Mouse (Mus musculus) embryonic facial prominence, embryonic 13.5 days (tissue): ENCODE data around the gene Etl4. TPM values are rescaled to one million over a fixed set of nuclear protein-coding genes. Genes with fewer than 3 reads are reported as not detected.

Experiments
- ATAC-seq: fragments of 200-750 bp; cut with Nextera tagmentation; 2 replicates; pipeline ENCODE4 v1.8.0; 2017; ENCODE audit warnings: low read depth; ENCODE audit not compliant: insufficient number of reproducible peaks, insufficient read depth, low FRiP score, low TSS enrichment
- H3K27ac ChIP-seq: fragments of 300-500 bp; sonication (generic); 2 replicates; pipeline ENCODE4 v1.5.1; 2015; ENCODE audit warnings: moderate library complexity, mild to moderate bottlenecking, inconsistent platforms
- H3K27me3 ChIP-seq: fragments of 300-500 bp; sonication (generic); 2 replicates; pipeline ENCODE4 v1.6.1; 2015; ENCODE audit warnings: mild to moderate bottlenecking, inconsistent platforms
- H3K36me3 ChIP-seq: fragments of 300-500 bp; sonication (generic); 2 replicates; pipeline ENCODE4 v1.6.1; 2015; ENCODE audit warnings: mild to moderate bottlenecking, inconsistent platforms
- H3K4me1 ChIP-seq: fragments of 300-500 bp; sonication (generic); 2 replicates; pipeline ENCODE4 v1.6.1; 2015; ENCODE audit warnings: inconsistent platforms
- H3K4me2 ChIP-seq: fragments of 300-500 bp; sonication (generic); 2 replicates; pipeline ENCODE4 v1.6.1; 2015; ENCODE audit warnings: moderate library complexity, mild to moderate bottlenecking, inconsistent platforms
- H3K4me3 ChIP-seq: fragments of 300-500 bp; sonication (generic); 2 replicates; pipeline ENCODE4 v1.5.1; 2015; ENCODE audit warnings: mild to moderate bottlenecking, inconsistent platforms
- H3K9ac ChIP-seq: fragments of 300-500 bp; sonication (generic); 2 replicates; pipeline ENCODE4 v1.6.1; 2015; ENCODE audit warnings: mild to moderate bottlenecking, inconsistent platforms
- H3K9me3 ChIP-seq: fragments of 300-500 bp; sonication (generic); 2 replicates; pipeline ENCODE4 v1.6.1; 2016; ENCODE audit warnings: inconsistent platforms
- WGBS: fragments of 180-500 bp; shearing (Covaris S2); methylation state at CpG from one replicate; pipeline ENCODE4 v1.1.7; 2015; ENCODE audit warnings: mixed read lengths; 5-methylcytosine and 5-hydroxymethylcytosine counted together
- polyA plus RNA-seq: library from polyadenylated mRNA; unstranded; fragments of >200 nt; fragmentation: Nextera tagmentation; extraction: Ambion mirVana; gene quantifications from 2 replicates; pipeline ENCODE4 v1.2.1, GENCODE M21; 2015

The Etl4 gene
- polyA plus RNA-seq, 1 experiment from 2014 or later, result 33.3 TPM

DNA sequence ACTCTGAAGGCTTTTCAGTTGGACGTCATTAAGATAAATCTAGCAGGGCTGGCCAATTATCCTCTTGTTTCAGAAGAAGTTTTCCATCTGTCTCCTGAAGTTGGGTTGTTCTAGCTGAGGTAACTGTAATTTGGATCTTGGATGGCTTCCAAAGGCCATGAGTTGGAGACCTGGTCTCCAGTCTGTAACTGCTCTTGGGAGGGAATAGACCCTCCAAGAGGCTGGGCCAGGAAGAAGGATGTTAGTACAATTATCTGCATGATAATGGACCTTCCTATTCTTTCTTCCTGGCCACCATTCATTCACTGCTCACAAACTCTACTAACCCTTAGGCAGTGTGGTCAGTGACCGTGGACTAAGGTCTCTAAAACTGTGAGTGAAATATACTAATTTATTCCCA is 684.5 kb downstream of the Etl4 start:
- no peak for ATAC-seq
- no peak overlapping the region for H3K27ac ChIP-seq
- H3K4me2 ChIP-seq, result no peak overlapping the region
- no peak overlapping the region for H3K4me3 ChIP-seq
- WGBS, result 77% methylated on average over 2 of the region's 2 CpGs
- H3K27me3 ChIP-seq, result no peaks in the 10 kb centered on the region
- H3K36me3 ChIP-seq, result no peaks in the 10 kb centered on the region
- no peak overlapping the region for H3K9ac ChIP-seq
- H3K4me1 ChIP-seq, result no peaks in the 10 kb centered on the region
- H3K9me3 ChIP-seq, result no peaks in the 10 kb centered on the region

DNA sequence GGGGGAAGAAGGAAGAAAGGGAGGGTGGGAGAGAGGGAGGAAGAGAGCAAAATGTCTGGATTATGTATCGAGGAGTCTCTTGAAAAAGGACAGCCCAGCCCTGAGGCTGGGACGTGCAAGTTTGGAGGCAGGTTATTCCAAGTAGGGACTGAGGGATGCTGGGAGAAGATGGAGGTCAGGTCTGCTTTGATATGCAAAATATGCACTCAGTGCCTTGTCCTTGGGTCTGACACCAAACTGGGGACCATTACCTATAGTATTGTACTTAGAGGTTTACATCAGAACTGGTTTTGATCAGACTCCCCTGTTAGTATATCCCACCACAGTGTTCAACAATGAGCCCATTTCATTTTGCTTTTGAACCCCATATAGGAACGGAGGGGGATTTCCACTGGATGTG is 685.4 kb downstream of the Etl4 start:
- H3K9me3 ChIP-seq, result no peaks in the 10 kb centered on the region
- ATAC-seq, result no peak
- H3K4me2 ChIP-seq, result no peak overlapping the region
- H3K9ac ChIP-seq, result no peak overlapping the region
- 52% methylated on average over 3 of the region's 3 CpGs for WGBS
- H3K27ac ChIP-seq, result no peak overlapping the region
- H3K36me3 ChIP-seq, result no peaks in the 10 kb centered on the region
- no peaks in the 10 kb centered on the region for H3K27me3 ChIP-seq
- H3K4me3 ChIP-seq, result no peak overlapping the region
- no peaks in the 10 kb centered on the region for H3K4me1 ChIP-seq

DNA sequence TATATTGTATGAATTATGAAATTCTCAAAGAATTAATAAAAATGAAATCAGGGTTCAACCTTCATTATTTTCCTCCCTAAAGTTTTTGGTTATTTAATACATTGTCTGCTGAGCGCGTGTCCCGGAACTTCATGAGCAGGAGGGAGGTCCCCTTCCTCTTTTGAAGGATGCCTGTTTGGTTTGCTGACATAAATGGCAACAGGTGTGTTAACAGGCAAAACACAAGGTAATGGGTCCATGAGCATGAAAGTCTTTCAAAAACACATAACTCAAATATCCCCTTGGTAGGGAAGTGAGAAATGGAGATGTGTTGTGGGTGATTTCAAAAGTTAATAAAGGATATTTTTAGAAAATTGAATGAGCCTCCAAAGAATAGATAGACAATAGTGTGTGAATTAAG is 687.0 kb downstream of the Etl4 start:
- Histone ChIP-seq H3K4me3 (no peak overlapping the region), H3K27me3 (no peaks in the 10 kb centered on the region), H3K36me3 (no peaks in the 10 kb centered on the region), H3K4me2 (no peak overlapping the region), H3K4me1 (no peaks in the 10 kb centered on the region), H3K9ac (no peak overlapping the region), H3K9me3 (no peaks in the 10 kb centered on the region), H3K27ac (no peak overlapping the region)
- no peak for ATAC-seq
- 91% methylated on average over 3 of the region's 3 CpGs for WGBS

DNA sequence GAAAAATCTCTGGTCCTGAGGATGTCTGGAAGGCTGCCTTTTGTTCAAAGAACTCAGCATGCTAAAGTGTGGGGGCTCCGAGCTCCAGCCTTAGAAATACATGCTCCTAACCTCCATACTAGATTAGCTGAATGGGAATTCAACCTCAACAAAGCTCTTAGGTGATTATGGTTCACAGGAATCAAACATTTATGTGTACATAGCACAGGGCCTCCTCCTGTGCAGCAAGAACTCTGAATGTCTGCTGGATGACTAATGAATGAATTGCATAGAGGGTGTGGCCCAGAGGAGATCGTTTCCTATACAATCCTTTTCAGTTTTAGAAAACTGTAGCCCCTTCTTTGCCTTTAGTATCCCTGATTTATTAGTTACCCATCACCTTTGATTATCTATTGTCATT is 687.6 kb downstream of the Etl4 start:
- no peaks in the 10 kb centered on the region for H3K27me3 ChIP-seq
- H3K9me3 ChIP-seq, result no peaks in the 10 kb centered on the region
- H3K36me3 ChIP-seq, result no peaks in the 10 kb centered on the region
- no peak overlapping the region for H3K4me2 ChIP-seq
- H3K9ac ChIP-seq, result no peak overlapping the region
- no peaks in the 10 kb centered on the region for H3K4me1 ChIP-seq
- WGBS, result 63% methylated on average over 2 of the region's 2 CpGs
- no peak overlapping the region for H3K27ac ChIP-seq
- no peak overlapping the region for H3K4me3 ChIP-seq
- no peak for ATAC-seq

DNA sequence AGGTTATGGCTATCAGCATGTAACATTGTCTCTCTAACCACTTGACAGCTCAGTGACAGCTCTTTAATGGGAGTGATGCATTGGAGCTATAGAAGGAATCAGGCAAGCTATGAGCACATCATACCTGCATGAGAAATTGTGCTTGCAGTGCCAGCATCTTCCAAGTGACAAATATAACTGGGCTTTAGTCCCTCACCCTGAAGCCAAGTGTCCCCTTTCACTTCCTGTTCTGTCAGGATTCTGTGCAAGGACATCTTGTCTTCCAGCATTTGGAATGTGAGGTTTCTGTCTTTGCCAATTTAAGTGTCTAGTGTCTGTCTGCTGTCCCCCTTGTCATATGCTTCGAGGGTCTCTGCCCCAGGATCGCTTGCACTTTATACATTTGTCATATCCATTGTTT is 693.1 kb downstream of the Etl4 start:
- H3K27ac ChIP-seq, result no peak overlapping the region
- peaks cover 12% of the 10 kb centered on the region for H3K4me1 ChIP-seq
- no peaks in the 10 kb centered on the region for H3K27me3 ChIP-seq
- H3K4me3 ChIP-seq, result no peak overlapping the region
- no peak overlapping the region for H3K9ac ChIP-seq
- H3K4me2 ChIP-seq, result no peak overlapping the region
- no peaks in the 10 kb centered on the region for H3K9me3 ChIP-seq
- ATAC-seq, result no peak
- no peaks in the 10 kb centered on the region for H3K36me3 ChIP-seq
- WGBS, result 78% methylated on average over 2 of the region's 2 CpGs

DNA sequence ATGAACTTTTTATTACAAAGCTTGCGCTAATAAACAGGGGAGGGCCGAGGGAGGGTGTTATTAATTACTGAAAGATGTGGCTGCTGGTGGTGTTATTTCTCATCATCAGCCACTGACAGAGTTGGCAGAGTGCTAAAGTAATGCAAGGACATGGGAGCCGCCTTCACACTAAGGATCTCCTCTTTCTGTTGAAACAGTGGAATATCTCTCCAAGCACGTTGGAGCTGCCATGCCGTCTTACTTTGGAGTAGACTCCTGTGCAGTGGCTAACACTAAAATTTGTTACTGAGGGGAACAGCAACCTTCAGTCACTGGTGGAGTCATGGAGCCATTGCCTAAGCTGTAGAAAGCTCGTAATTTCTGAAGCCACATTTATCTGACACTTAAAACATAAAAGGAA is 694.0 kb downstream of the Etl4 start:
- no peak for ATAC-seq

DNA sequence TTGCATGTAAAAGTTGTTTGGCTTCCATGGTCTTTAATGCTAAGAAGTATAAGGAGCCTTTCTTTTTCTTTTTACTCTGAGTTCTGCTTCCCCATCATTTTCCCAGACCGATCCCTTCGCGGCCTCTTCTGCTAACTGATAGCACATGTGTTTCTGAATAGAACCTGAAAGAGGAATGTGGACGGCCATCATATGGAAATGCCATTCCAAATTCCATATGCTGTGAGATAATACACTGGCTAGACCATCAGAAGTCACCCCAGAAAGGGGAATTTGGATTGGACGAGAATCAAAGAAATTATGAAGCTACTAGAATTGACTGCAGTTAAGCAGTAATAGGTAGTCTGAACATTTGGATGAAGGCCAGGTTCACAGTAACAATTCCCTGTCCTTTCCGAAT is 694.4 kb downstream of the Etl4 start:
- H3K4me2 ChIP-seq, result no peak overlapping the region
- no peak overlapping the region for H3K4me3 ChIP-seq
- 32% methylated on average over 6 of the region's 6 CpGs for WGBS
- H3K27me3 ChIP-seq, result no peaks in the 10 kb centered on the region
- no peaks in the 10 kb centered on the region for H3K9me3 ChIP-seq
- peak overlapping the region; percentile 11; the same call in 1 of the 2 replicates for H3K27ac ChIP-seq
- no peak for ATAC-seq
- H3K4me1 ChIP-seq, result peaks cover 12% of the 10 kb centered on the region
- no peaks in the 10 kb centered on the region for H3K36me3 ChIP-seq
- no peak overlapping the region for H3K9ac ChIP-seq

More for the DNA sequence above, 694.0 kb downstream of the Etl4 start:
- peaks cover 12% of the 10 kb centered on the region for H3K4me1 ChIP-seq
- no peak overlapping the region for H3K4me3 ChIP-seq
- H3K9ac ChIP-seq, result no peak overlapping the region
- H3K9me3 ChIP-seq, result no peaks in the 10 kb centered on the region
- H3K36me3 ChIP-seq, result no peaks in the 10 kb centered on the region
- H3K4me2 ChIP-seq, result no peak overlapping the region
- no peaks in the 10 kb centered on the region for H3K27me3 ChIP-seq
- H3K27ac ChIP-seq, result peak overlapping the region; percentile 11; the same call in 1 of the 2 replicates
- 67% methylated on average over 6 of the region's 6 CpGs for WGBS

DNA sequence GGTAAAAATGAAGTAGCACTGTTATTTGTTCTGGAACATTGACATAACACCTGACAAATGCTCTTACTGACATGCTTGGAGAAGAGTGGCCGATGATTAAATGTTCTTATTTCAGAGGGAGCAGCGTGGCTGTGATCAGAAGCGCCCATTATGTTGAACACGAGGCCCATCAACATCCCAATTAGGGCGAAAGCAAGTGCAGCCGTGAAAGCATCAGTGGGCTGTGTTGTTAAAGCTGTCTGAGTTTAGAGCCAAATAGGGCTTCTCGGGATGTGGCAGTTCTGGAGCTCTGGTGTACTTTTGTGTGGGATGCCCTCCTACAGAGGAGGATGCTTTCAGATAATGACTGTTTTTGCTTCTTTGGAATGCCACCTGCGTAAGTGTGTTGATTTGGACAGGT is 699.6 kb downstream of the Etl4 start:
- WGBS, result 72% methylated on average over 8 of the region's 8 CpGs
- no peak for ATAC-seq
- H3K4me3 ChIP-seq, result no peak overlapping the region
- no peaks in the 10 kb centered on the region for H3K9me3 ChIP-seq
- peaks cover under 1% of the 10 kb centered on the region; the same call in 1 of the 2 replicates for H3K4me1 ChIP-seq
- H3K27me3 ChIP-seq, result no peaks in the 10 kb centered on the region
- H3K36me3 ChIP-seq, result no peaks in the 10 kb centered on the region
- H3K4me2 ChIP-seq, result no peak overlapping the region
- H3K27ac ChIP-seq, result no peak overlapping the region
- no peak overlapping the region for H3K9ac ChIP-seq

DNA sequence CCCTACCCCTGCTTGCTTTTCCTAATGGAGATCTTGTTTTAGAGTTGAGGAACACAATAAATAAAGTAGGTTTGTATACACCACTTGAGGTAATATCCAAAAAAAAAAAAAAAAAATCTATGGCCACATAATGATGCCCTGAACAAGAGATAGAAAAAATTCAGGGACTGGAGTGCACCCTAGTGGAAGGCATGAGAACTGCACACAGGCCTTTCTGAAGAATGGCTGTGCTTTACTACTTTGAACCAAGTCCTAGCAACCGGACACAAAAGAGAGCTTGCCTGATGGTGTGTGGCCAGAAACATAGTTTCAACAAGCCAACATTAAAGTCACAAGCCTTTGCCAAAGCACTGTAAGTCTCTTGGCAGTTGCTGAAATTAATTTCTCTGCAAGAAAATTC is 706.4 kb downstream of the Etl4 start:
- ATAC-seq, result no peak
- Histone ChIP-seq H3K4me2 (no peak overlapping the region), H3K9ac (no peak overlapping the region), H3K36me3 (no peaks in the 10 kb centered on the region), H3K4me1 (no peaks in the 10 kb centered on the region), H3K9me3 (no peaks in the 10 kb centered on the region), H3K27ac (no peak overlapping the region), H3K4me3 (no peak overlapping the region), H3K27me3 (no peaks in the 10 kb centered on the region)
- WGBS, result 88% methylated on average over 1 of the region's 1 CpGs

DNA sequence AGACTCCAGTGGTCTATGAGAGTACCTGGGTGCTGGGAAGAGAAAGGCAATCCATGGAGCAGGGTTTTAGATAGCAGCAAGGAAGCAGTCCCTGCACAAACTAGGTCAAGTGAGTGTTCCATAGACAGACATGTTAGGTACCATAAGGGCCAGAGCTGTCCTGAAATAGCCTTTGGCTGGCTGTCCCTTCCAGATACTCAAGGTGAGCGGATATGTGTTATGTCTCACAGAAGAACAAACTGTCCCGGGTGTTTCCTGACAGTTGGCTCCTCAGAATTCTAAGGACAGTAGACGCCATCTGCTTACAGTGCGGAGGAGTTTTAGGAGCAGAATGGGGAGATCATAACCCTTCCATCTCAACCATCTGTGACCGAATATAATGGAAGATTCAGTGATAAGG is 708.8 kb downstream of the Etl4 start:
- no peaks in the 10 kb centered on the region for H3K9me3 ChIP-seq
- no peak for ATAC-seq
- H3K36me3 ChIP-seq, result no peaks in the 10 kb centered on the region
- 92% methylated on average over 5 of the region's 5 CpGs for whole genome bisulfite sequencing
- H3K4me2 ChIP-seq, result no peak overlapping the region
- H3K27me3 ChIP-seq, result no peaks in the 10 kb centered on the region
- no peak overlapping the region for H3K9ac ChIP-seq
- H3K27ac ChIP-seq, result no peak overlapping the region
- H3K4me3 ChIP-seq, result no peak overlapping the region
- H3K4me1 ChIP-seq, result no peaks in the 10 kb centered on the region

DNA sequence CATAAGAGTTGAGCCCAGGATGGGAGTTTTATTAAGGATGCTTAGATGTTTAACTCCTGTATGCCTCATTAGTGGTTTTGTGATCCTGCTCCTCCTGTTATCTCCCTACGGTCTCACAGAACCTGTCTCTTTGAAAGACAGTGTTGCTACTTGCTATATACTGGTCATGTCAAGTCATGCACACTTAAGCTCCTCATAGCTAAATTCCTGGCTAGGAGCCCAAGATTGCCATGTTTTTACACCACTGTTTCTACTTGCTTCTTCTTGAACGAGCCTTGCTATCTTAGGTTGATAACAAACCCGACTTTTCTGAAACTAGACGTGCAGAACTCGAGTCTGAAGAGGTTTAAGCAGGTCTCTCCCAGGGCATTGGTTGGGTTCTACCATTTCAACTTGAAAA is 710.3 kb downstream of the Etl4 start:
- no peaks in the 10 kb centered on the region for H3K36me3 ChIP-seq
- H3K27me3 ChIP-seq, result no peaks in the 10 kb centered on the region
- no peak overlapping the region for H3K9ac ChIP-seq
- no peak for ATAC-seq
- WGBS, result 71% methylated on average over 5 of the region's 5 CpGs
- no peak overlapping the region for H3K4me2 ChIP-seq
- no peak overlapping the region for H3K4me3 ChIP-seq
- H3K27ac ChIP-seq, result no peak overlapping the region
- no peaks in the 10 kb centered on the region for H3K9me3 ChIP-seq
- no peaks in the 10 kb centered on the region for H3K4me1 ChIP-seq

DNA sequence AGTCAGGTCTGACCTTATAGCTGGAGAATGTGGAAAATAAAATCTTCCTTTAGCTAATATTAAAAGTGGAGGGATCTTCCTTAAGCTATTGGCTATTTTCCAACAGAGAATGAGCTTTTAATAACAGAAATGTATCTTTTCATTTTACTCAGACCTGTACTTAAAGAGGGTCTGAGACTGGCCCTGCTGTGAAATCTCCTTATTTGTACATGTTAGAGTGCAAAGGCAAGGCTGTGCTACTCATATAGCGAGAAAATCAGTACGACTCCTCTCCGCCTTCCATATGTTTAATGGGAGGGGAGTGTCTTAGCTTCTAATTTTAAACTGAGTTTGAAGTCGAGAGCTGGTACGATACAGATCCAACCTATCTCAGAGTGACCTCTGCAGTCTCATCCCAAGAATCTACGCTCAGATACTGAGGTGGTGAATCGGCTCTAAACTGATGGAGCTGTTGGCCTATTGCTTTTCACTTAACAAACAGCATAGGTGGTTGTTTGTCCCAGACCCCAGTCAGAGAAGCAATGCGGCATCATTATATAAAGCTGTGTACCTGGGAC is 719.7 kb downstream of the Etl4 start:
- Histone ChIP-seq H3K4me1 (peaks cover 12% of the 10 kb centered on the region; the same call in 1 of the 2 replicates), H3K9me3 (no peaks in the 10 kb centered on the region), H3K4me3 (no peak overlapping the region), H3K9ac (no peak overlapping the region), H3K27me3 (no peaks in the 10 kb centered on the region), H3K36me3 (no peaks in the 10 kb centered on the region), H3K4me2 (no peak overlapping the region), H3K27ac (peak overlapping the region; percentile 28)
- 76% methylated on average over 8 of the region's 8 CpGs for WGBS
- no peak for ATAC-seq

DNA sequence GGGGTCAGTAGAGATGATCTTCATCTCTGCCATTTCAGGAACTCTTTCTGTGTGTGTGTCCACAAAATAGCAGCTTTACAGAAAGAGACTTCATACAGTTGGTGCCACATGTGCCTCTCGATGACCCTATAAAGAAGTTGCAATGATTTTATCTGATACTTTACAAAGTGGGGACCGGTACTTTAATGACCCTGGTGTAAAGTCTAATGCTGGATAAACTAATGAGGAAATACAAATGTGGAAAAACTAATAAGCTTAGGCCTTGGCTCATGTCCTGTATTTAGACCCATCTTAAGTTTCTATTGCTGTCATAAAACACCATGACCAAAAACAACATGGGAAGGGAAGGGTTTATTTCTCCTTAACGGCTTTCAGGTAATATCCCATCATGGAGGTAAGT is 729.0 kb downstream of the Etl4 start:
- no peak for ATAC-seq
- H3K9me3 ChIP-seq, result no peaks in the 10 kb centered on the region
- 87% methylated on average over 3 of the region's 3 CpGs for WGBS

More for the DNA sequence above, 729.0 kb downstream of the Etl4 start:
- no peak overlapping the region for H3K9ac ChIP-seq
- no peak overlapping the region for H3K4me2 ChIP-seq
- H3K36me3 ChIP-seq, result no peaks in the 10 kb centered on the region
- no peak overlapping the region for H3K4me3 ChIP-seq
- H3K27me3 ChIP-seq, result no peaks in the 10 kb centered on the region
- peaks cover 17% of the 10 kb centered on the region; the same call in 1 of the 2 replicates for H3K4me1 ChIP-seq
- no peak overlapping the region for H3K27ac ChIP-seq
